Mouse (Mus musculus): ENCODE measurements around the gene Map6. TPM values are rescaled to one million over a fixed set of nuclear protein-coding genes. Genes with fewer than 3 reads are reported as not detected.

Gene Map6
- total and polyA plus RNA-seq, 2 experiments from 2014 or later, result 111 to 292 TPM

GRCm38 (mm10) chr7:99375455-99375854 lies 108.2 kb downstream of the Map6 start:
- DNase-seq (ENCODE audit: low spot score), result peak; percentile 79
- WGBS, result 4% methylated on average over 4 of the region's 4 CpGs

GRCm38 (mm10) chr7:99378870-99379269 lies 111.6 kb downstream of the Map6 start:
- no peak overlapping the region for H3K27ac ChIP-seq
- peaks cover 5% of the 10 kb centered on the region; the same call in 1 of the 2 replicates for H3K4me1 ChIP-seq (ENCODE audit: insufficient read depth, low read length)
- H3K9ac ChIP-seq (replicated peaks; ENCODE audit: low read length), result no peak overlapping the region
- no peak overlapping the region for H3K4me3 ChIP-seq (ENCODE audit: low read length)
- H3K4me2 ChIP-seq (ENCODE audit: low read depth, low read length), result no peak overlapping the region
- WGBS, result 45% methylated on average over 8 of the region's 8 CpGs
- no peaks in the 10 kb centered on the region for H3K27me3 ChIP-seq (ENCODE audit: insufficient read depth, low read length)
- no peak for ATAC-seq
- H3K9me3 ChIP-seq (ENCODE audit: low read length), result no peaks in the 10 kb centered on the region
- DNase-seq (ENCODE audit: low spot score), result no peak
- TF ChIP-seq CTCF (IDR thresholded peaks at IDR 0.05; ENCODE audit: low read depth), result no peak
- no peaks in the 10 kb centered on the region for H3K36me3 ChIP-seq (ENCODE audit: insufficient read depth, low read length)

More at GRCm38 (mm10) chr7:99375455-99375854, 108.2 kb downstream of the Map6 start:
- Histone ChIP-seq H3K4me2 (ENCODE audit: low read depth, low read length) (no peak overlapping the region), H3K36me3 (ENCODE audit: insufficient read depth, low read length) (no peaks in the 10 kb centered on the region), H3K9me3 (ENCODE audit: low read length) (no peaks in the 10 kb centered on the region), H3K4me1 (ENCODE audit: insufficient read depth, low read length) (no peaks in the 10 kb centered on the region), H3K27ac (no peak overlapping the region), H3K4me3 (ENCODE audit: low read length) (no peak overlapping the region), H3K27me3 (ENCODE audit: insufficient read depth, low read length) (no peaks in the 10 kb centered on the region), H3K9ac (replicated peaks; ENCODE audit: low read length) (no peak overlapping the region)
- no peak for ATAC-seq
- peak; percentile 88 for TF ChIP-seq CTCF (IDR thresholded peaks at IDR 0.05; ENCODE audit: low read depth)

DNA sequence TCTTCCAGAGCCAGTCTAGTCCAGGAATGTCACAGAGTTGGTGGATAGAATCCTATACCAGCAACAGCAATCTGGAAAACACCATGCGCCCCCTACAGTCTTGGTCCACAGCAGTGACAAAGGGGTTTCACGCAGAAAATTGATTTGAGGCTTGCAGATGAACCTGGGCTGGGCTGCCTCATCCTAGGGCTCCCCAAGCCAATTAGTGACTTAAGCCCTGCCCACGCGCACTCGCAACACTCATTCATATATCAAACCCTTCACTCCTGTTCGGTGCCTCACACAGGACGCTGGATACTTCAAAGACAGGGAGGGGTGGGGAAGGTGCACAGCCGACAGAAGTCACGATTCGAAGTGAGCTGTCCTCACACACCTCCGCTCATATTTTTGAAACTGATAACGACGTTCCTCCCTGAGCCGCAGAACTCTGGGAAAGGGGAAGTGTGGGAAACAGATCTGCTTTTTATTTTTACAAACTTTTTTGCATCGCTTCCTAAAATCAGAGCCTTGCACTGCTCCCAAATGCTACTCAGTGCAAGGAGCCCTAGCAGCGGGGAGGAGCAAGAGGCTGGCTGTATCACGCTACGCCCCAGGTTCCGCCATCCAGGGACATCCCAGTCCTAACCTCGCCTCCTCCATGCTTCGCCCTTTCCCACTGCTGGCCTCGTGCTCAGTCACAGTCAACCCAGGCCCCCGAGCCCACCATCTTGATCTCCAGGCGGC lies 113.4 kb downstream of the Map6 start:
- ATAC-seq (peak; percentile 68), DNase-seq (ENCODE audit: low spot score) (peak; percentile 86)
- WGBS, result under 1% methylated on average over 24 of the region's 24 CpGs
- Histone ChIP-seq H3K36me3 (ENCODE audit: insufficient read depth, low read length) (no peaks in the 10 kb centered on the region), H3K27me3 (ENCODE audit: insufficient read depth, low read length) (no peaks in the 10 kb centered on the region), H3K4me1 (ENCODE audit: insufficient read depth, low read length) (peaks cover 21% of the 10 kb centered on the region), H3K27ac (peak overlapping the region; percentile 90), H3K9me3 (ENCODE audit: low read length) (no peaks in the 10 kb centered on the region), H3K4me2 (ENCODE audit: low read depth, low read length) (peak overlapping the region; percentile 94), H3K4me3 (ENCODE audit: low read length) (peak overlapping the region; percentile 75), H3K9ac (replicated peaks; ENCODE audit: low read length) (peak overlapping the region; percentile 64)
- TF ChIP-seq CTCF (IDR thresholded peaks at IDR 0.05; ENCODE audit: low read depth), result peak; percentile 72

- H3K4me3 ChIP-seq (ENCODE audit: low read length), result peak within 1 kb of the TSS; percentile 75
- 1% methylated on average over 73 of the region's 73 CpGs for WGBS
- no peak for TF ChIP-seq CTCF (IDR thresholded peaks at IDR 0.05; ENCODE audit: low read depth)
These were observed 114.2 kb downstream of the Map6 start, which contains the start of gene Gdpd5 for GRCm38 (mm10) chr7:99381214-99382087. Gene Gdpd5 (plus strand): TSS chr7:99381414.

GRCm38 (mm10) chr7:99382088-99383000 lies 115.1 kb downstream of the Map6 start:
- DNase-seq (ENCODE audit: low spot score), result no peak
- WGBS, result 8% methylated on average over 30 of the region's 30 CpGs
- H3K27ac ChIP-seq, result peak overlapping the region; percentile 27; the same call in 1 of the 2 replicates

More at GRCm38 (mm10) chr7:99381214-99382087, 114.2 kb downstream of the Map6 start, which contains the start of gene Gdpd5:
- Histone ChIP-seq H3K36me3 (ENCODE audit: insufficient read depth, low read length) (no peaks in the 10 kb centered on the region), H3K4me1 (ENCODE audit: insufficient read depth, low read length) (peaks cover 29% of the 10 kb centered on the region), H3K9ac (replicated peaks; ENCODE audit: low read length) (peak within 1 kb of the TSS; percentile 64), H3K9me3 (ENCODE audit: low read length) (no peaks in the 10 kb centered on the region), H3K27me3 (ENCODE audit: insufficient read depth, low read length) (no peaks in the 10 kb centered on the region), H3K27ac (peak within 1 kb of the TSS; percentile 90), H3K4me2 (ENCODE audit: low read depth, low read length) (peak within 1 kb of the TSS; percentile 94)
- ATAC-seq (peak; percentile 97), DNase-seq (ENCODE audit: low spot score) (peak; percentile 99)

DNA sequence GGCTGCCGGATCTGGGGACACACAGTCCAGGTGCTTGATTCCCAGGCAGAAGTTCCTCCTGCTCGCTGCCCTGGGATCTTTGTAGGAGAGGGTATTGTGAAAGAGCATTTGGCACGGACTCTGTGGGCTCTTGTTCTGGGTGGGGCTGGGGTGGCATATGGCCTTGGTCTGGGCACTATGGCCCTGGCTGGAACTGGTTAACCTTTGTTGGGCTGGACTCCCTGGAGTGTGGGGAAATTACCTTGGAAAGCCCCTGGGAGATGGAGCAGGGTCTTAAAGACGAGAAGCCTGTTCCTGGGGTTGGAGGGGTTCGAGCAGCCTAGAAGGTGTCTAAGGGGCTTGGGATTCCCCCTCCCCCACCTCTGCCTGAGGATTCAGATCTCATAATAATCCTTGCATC lies 116.0 kb downstream of the Map6 start:
- Histone ChIP-seq H3K4me3 (ENCODE audit: low read length) (peak overlapping the region; percentile 75), H3K4me1 (ENCODE audit: insufficient read depth, low read length) (peaks cover 29% of the 10 kb centered on the region), H3K27me3 (ENCODE audit: insufficient read depth, low read length) (no peaks in the 10 kb centered on the region), H3K4me2 (ENCODE audit: low read depth, low read length) (peak overlapping the region; percentile 94), H3K9me3 (ENCODE audit: low read length) (no peaks in the 10 kb centered on the region), H3K9ac (replicated peaks; ENCODE audit: low read length) (peak overlapping the region; percentile 64; the same call in 1 of the 2 replicates), H3K36me3 (ENCODE audit: insufficient read depth, low read length) (no peaks in the 10 kb centered on the region; the same call in 1 of the 2 replicates), H3K27ac (no peak overlapping the region)
- WGBS, result 34% methylated on average over 5 of the region's 5 CpGs
- peak; percentile 22 for DNase-seq (ENCODE audit: low spot score)
- TF ChIP-seq CTCF (IDR thresholded peaks at IDR 0.05; ENCODE audit: low read depth), result no peak
- no peak for ATAC-seq

More at GRCm38 (mm10) chr7:99382088-99383000, 115.1 kb downstream of the Map6 start:
- no peak for TF ChIP-seq CTCF (IDR thresholded peaks at IDR 0.05; ENCODE audit: low read depth)
- H3K36me3 ChIP-seq (ENCODE audit: insufficient read depth, low read length), result no peaks in the 10 kb centered on the region; the same call in 1 of the 2 replicates
- peaks cover 29% of the 10 kb centered on the region for H3K4me1 ChIP-seq (ENCODE audit: insufficient read depth, low read length)
- no peaks in the 10 kb centered on the region for H3K27me3 ChIP-seq (ENCODE audit: insufficient read depth, low read length)
- peak overlapping the region; percentile 75 for H3K4me3 ChIP-seq (ENCODE audit: low read length)
- peak overlapping the region; percentile 94 for H3K4me2 ChIP-seq (ENCODE audit: low read depth, low read length)
- H3K9me3 ChIP-seq (ENCODE audit: low read length), result no peaks in the 10 kb centered on the region
- ATAC-seq, result no peak
- H3K9ac ChIP-seq (replicated peaks; ENCODE audit: low read length), result peak overlapping the region; percentile 64

Data from hindbrain, postnatal 0 days (tissue).